Mouse (Mus musculus) adrenal gland, adult 18-20 months (tissue): Measurements from ENCODE around the gene Arl5c. TPM values are rescaled to one million over a fixed set of nuclear protein-coding genes. Genes with fewer than 3 reads are reported as not detected.

Source experiments
- DNase-seq, 2 experiments: peaks; one replicate each; pipeline ENCODE4 v3.0.0; 2021 to 2022; ENCODE audit warnings: low spot score in 2 of 2
- total RNA-seq, 2 experiments: library from RNA; stranded (reverse); gene quantifications; 1 replicate in 1 of 2; 2 replicates in 1 of 2; pipeline ENCODE4 v1.2.3; 2021

The Arl5c gene
- total RNA-seq, 2 experiments from 2014 or later, result 0.45 to 0.63 TPM

DNA sequence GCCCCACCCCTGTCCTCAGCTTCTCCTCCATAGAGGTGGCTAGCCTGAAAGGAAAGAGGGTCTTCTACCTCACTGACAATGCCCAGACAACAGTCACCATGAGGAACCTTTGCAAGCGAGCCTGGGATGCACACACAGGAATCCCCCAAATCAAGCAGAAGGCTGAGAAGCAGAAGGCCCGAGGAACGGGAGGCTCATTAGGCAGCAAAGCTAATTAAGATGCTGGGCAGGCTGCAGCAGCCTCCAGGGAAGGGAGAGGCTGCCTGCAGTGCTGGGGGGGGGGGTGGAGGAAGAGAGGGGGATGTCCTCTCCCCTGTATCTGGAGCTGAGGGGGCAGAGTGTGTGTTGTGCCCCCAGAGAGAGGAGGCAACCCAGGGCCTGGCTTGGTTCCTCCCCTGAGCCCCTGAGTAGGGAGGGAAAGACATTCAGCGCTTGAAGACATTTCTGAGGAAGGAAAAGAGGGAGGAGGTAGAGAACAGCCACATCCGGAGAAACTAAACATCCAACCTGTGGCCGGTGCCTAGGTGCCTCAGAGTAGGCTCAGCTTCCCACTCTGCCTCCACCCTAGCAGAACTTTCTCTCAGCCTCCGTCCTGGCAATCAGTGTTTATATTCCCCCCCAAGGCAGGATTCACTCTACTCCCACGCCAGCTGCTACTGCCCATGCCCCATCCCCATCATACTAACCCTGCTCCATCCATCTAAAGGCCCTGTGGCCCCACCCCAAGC lies 24.1 kb upstream of the Arl5c start:
- DNase-seq, result no peak

DNA sequence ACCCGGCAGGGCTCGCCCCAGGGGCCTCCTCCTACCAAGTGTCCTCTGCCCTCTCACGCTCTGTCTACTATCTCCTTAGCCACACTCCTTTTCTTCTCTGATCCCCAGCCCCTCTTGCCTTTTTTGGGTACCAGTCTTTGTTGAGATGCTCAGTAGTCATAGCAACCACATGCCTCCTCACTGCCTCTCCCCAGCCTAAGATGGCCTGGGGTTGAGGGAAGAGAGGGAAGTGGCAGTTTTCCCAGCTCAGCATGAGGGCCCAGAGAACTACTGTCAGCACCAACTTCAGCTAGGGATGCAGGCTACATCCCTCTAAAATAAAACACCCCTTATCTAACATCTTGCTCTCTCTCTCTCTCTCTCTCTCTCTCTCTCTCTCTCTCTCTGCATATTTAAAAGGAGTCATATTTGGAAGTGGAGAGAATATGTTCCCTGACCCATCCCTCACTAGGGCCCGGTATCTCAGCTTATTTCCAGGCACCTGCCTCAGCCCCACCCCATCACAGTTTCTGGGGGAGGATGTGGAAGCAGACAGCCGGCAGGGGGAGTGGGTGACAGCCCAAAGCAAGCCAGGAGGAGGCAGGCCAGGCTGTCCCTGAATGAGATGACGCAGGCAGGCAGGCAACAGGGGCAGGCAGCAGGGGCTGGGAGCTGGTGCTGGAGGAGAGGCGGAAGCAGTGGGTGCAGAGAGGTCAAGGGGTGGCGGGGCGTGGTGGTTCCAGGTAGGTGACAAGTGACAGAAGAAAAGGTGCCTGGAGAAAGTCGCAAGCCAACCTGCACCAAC lies 23.1 kb upstream of the Arl5c start:
- no peak for DNase-seq

DNA sequence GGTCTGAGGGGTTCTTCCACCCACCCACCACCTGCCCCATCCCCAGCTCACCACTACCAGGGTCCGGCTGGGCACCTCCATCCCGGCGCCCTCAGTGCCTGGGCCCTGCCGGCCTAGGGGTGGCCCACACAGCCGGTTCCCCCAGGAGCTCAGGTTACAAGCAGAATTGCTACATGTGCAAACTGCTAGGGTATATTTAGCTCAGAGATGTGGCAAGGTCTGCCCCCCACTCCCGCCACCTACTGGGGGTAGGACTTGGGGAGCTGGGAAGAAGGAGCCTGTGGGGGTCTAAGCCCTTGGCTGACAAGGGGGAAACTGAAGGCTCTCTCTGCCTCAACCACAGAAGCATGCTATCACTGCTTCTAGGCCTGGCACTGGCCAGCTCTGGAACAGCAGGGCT lies 22.2 kb upstream of the Arl5c start:
- no peak for DNase-seq

DNA sequence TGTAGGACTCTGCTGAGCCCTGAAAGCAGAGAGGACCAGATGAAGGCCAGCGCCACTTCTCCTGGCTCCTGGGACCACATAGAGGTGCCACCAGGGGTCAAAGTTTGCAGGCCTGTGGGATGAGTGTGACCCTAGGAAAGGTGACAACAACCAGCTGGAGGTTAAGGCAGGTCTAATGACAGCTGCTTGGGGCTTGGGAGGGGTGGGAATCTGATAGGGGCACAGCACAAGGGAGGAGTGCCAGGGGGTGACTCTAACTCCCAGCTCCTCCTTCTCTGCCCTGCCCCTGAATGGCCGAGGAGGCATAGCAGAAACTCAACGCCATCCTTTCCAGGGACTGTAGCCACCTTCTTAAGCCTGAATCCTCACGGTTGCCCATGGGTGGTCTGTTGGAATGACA lies 20.8 kb upstream of the Arl5c start:
- no peak for DNase-seq

DNA sequence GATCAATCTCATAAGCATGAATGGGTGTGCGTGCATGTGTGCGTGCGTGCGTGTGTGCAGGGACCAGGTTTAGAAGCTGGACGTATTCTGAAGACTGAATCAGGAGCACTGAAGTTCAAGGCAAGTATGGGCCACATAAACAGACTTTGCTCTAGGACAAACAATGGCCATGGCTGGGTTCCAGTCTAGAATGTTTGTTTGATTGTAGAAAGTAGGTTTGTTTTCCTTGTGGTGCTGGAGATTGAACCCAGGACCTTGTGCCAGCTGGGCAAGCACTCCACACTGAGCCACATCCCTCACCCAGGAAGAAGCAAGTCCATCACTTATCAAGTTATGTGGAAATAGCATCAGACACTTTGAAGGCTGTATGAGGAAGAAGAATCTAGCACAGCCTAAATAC lies 20.2 kb upstream of the Arl5c start:
- no peak for DNase-seq

DNA sequence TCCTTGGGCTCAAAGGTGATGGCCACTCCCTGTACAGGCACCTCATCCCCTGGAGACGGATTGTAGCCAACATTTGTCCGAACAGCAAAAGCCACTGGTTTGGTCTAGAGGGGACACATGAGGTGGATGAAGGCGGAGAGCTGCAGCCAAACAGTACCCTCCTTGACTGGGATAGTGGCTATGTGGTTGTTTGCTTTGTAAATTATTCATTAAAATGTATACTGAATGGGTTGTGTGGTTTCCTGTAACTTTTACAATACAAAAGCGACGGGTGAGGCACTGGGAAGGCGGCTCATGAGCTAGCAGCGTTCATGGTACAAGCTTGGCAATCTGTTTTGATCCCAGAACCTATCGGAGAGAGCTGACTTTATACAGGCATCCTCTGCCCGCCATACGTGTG lies 16.9 kb upstream of the Arl5c start:
- DNase-seq, result no peak

DNA sequence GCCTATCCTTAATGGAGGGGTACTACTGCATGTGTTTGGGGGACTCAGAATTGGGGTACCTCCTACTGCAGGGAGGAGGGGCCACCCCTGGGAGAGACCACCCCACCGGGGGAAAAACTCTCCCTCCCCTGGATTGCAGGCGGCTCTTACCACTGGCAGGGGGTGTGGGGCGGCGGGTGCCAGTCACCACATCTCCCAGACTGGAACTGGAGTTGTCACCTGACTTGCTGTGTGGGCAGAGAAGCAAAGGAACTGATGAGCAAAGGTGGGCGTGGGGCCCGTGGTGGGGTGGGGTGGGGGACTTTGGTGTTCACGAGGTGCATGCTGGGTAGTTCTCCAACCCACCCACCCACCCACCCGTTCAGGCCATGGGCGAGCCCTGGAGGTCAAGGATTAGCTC lies 15.7 kb upstream of the Arl5c start:
- DNase-seq, result no peak

DNA sequence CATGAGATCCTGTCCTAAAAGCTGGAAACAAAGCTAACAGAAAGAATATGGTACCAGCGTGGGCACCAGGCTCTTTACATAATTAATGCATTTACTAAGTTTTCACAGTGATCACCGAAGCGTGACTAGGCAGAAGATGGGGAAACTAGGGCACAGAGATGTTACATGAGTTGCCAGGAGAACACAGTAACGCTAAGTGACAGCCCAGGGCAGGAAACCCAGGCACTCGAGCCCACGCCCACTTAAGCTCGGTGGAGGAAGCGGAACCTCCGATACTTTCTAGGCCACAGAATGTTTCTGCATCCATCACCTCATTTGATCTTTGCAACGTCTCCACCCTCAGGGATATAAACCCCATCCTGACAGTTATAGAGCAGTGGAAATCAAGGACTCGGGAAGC lies 12.1 kb upstream of the Arl5c start:
- DNase-seq, result no peak

DNA sequence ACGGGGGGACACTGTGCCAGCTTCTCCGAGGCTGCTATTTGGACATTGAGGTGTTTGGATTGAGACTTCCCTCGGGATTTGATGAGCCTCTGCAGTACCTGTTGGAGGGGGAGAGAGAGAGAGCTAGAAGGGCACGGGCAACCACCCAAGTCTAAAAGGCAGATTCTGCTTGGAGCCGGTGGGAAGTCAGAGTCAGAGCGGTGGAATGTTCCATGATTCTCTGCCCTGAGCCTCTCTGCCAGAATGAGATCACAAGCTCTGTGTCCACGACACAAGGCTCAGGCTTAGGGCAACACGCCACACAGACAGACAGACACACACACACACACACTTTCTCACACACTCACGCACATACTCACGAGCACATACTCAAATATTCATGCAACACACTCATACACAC lies 9.7 kb upstream of the Arl5c start:
- no peak for DNase-seq

DNA sequence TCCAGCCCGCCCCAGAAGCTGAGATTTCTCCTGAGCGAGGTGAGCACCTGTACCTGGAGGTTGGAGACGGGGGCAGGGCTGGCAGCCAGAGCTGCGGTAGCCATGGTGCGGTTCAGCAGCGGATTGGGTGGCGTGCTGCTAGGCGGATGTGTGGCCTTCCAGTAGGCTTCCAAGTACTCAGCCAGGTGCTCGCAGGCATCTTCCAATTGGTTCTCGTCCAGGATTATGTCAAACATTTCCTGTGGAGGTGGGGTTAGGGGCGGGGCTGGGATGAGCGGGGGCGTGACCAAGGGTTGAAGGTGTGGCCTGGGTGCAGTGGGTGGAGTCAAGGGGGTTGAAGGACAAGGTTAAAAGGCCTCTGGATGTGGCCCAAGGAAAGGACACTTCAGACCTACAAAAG lies 9.1 kb upstream of the Arl5c start:
- no peak for DNase-seq

DNA sequence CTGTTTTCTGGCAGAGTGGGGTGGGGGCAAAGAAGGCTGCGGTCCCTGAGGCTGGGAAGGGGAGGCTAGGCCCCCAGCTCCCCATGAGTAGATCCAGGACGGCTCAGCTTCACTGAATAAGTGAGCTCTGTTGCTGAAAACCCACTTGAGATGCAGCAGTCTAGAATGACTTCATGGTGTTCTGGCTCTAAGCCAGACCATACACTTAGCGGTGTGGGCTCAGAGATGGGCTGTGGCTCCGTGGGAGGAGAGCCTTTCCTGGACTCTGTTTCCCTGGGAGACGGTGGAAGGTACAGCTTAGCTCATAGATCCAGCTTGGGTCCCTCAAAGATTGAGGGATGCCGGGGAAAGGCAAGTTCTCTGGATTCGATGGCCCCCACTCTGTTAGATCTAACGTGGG lies 8.2 kb upstream of the Arl5c start:
- no peak for DNase-seq

DNA sequence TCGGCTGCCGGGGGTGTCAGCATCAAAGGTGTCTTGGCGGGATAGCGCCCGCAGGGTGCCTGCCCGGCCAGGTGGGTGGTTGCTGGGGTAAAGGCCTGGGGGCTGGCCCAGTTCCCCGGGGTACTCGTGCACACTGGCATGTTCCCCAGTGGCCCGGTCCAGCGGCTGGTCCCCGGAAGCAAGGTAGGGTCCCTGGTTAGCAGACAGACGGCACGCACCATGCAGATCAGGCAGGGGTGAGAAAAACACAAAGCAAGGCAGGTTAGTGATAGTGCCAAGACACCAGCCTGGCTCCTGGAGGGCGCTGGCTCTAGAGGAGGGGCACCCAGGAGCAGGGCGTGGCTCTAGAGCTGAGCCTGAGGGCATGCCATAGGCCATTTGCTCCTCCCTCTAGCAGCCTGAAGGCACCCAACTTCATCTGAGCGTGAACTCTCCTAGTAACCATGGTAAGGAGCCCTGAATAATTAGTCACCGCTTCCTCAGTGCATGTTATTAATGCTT lies 7.2 kb upstream of the Arl5c start:
- DNase-seq, result no peak

DNA sequence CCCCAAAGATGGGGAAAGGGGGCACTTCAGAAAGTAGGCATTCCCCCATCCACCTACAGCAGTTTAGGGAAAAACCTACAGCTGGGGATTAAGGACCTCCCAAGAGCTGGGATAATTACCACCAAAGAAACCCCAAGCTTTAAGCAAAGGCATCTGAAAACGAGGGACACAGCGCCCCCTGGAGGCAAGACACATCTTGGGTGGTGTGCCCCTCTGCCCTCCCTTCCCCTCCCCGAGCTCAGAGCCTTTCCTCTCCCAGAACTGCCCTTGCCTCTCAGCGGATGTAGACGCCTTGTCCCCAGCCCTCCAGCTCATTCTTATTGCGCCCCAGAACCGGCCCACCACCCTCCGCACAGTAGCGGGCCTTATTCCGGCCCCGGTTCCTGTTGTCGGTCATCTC lies 6.6 kb upstream of the Arl5c start:
- DNase-seq, result peak; percentile 72 to 80

DNA sequence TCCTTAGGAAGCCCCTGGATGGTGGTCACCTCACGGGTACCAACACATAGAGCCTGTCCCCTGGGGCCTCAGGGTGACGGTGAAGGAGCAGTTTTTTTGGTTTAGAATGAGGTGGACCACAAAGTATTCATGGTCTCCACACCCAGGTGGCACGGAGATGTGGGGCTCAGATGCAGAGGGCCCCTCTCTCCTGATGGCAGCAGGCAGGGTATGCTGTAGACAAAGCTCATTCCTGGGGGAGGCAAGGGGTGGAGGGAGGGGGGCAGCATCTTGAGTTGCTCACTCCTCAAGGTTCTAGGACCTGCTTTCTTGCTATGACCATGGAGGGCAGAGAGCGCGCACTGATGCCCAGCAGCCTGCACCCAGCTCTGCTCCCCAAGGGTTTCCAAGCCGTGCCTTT lies 6.0 kb upstream of the Arl5c start:
- no peak for DNase-seq

DNA sequence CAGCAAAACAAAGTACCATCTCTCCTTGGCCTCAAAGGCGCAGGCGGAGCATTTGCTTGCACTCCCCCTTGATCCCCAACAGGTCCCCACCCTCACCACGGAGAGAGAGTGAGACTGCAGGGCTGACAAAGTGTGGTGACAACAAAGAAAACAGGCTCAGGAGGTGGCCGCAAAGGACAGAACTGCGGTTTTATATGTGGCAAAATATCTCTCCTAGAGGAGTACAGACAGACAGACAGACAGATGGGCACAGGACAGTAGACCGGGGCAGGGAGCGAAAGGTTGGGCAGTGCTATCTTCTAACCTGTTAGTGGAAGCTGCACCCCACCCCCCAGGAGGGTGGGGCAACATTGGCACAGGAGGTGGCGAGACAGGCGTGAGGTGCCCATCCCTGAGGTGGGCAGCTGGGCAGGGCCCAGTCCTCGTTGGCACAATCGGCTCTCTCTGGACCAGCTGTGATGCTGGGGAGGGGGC lies 5.4 kb upstream of the Arl5c start:
- no peak for DNase-seq

DNA sequence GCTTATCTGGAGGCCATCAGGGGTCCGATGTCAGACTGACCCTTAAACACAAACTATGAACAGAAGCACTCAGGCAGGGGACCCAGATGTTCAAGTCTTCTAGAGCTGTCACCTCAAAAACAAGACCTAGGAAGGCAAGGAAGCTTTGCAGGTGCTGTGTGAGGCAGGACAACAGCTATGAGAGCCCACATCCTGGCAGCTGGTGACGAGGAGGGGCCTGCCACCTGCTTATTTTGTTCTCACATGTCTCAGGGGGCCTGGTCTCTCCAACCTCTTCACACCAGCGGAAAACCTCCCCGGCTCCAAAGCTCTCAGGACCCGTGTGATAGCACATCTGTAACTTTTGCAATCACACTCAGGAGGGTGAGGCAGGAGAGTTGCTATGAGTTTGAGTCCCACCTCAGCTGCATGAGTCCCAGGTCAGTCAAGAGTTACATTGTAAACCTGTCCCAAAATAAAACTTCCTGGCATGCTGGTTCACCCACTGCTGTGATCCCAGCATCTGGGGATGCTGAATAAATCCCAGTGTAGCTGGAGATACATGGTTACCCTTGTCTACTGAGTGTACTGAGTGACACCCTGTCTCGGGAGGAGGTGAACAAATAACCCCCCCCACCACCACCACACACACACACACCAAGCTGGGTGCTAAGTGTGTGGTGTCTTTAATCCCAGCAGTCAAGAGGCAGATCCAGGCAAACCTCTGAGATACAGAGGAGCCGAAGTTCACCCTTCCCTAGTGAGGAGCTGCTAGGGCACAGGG lies 4.6 kb upstream of the Arl5c start:
- no peak for DNase-seq

DNA sequence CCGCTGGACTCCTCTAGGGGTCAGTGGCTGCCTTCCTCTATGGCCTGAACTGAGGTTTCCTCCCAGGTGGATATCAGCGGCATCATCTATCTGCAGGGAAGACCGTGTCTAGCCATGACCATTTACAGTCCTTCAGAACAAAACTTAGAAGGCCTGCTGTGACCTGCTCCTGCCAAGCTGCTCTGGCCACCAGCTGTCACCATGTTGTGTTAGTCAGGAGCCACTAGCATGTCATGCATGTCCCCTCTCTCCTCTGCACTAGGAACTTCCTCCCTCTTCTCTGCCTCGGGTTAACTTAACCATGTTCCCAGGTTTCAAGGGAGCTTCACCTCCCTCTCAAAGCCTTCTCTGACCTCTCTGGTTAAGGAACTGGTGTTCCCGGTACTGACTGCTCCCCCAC lies 3.8 kb upstream of the Arl5c start:
- no peak for DNase-seq

DNA sequence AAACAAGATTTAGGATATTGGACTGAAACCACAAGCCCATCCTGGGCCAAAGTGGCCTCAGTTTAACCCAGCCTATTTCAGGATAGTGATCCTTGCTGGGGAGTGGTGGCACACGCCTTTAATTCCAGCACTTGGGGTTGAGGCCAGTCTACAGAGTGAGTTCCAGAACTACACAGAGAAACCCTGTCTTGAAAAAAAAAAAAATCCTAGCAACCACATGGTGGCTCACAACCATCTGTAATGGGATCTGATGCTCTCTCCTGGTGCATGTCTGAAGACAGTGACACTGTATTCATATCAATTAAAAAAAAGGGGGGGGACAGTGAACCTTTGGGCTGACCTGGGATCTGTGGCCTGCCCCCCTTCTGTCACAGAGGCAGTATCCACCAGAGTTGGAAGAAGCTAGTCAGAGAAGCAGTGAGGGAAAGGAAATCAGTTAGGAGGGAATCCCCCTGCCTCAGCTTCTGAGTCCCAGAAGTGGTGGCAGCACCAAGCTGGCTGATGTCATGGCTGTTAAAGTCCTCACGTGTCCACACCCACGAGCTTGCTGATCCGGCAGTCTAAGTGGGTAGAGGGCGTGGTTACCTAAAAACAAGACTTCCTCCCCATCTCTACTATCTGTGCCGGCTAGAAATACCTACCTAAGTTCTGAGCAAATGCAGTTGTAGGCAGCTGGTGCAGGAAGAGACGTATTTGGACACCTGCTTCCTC lies 3.1 kb upstream of the Arl5c start:
- DNase-seq, result no peak

DNA sequence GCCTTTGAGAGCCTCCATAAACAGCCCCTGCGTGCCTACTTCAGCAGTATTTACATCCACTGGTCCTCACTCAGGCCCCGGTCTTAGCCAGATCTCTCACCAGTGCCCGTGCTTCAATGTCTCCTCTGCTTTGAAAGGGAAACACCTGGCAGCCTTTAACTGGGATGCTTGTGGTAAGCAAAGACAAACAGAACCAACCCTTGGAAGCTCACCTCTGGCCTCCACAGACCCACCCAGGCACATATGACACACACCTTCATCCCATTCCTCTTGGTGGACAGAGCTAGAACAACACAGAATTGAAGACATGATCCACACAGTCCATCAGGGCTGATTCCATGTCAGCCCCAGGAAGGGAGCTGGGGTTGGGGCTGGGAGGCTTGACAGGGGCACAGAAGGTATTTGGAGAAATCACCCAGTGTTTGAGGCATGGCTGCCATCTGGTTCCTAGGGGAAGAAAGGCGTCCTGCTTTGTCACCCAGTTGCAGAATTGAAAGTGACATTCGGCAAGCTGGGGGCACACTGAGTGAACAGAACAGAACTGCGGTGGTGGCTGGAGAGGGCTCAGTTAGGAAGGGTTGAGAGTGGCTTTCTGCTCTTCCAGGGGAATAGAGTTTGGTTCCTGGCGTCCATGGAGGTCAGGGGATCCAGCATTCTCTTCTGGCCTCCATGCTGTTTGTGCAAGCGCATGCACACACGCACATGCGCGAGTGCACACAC lies 2.3 kb upstream of the Arl5c start:
- DNase-seq, result no peak

DNA sequence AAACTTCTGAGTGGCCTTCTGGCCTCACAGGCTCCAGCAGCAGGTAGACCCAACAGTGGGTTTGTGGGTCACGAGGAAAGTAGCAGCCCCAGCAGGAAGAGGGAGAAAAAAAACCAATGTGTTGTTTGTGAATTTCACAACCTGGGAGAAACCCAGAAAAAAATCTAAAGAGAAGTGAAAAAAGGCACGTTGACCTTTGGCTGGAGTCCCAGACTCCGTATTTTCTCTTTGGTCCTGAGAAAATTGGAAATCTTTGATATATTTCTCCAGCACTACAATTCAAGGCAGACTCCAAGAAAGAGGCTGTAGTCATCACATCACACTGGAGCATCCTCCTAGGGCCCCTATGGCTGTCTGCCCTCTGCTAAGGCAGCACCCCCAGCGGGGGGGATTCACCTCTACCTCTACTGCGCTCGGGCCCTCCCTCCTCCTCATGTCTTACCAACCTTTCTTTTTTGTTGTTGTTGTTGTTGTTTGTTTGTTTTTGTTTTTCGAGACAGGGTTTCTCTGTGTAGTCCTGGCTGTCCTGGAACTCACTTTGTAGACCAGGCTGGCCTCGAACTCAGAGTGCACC lies 1.5 kb upstream of the Arl5c start:
- DNase-seq, result no peak
